Mouse (Mus musculus): ENCODE results near the gene 1700018B08Rik. TPM values are rescaled to one million over a fixed set of nuclear protein-coding genes. Genes with fewer than 3 reads are reported as not detected.
A peak's percentile ranks its signal among the peaks of the same experiment; 100 is the strongest.

1700018B08Rik gene
- total and polyA plus RNA-seq, 3 experiments: not detected

GRCm38 (mm10) chr8:121528790-121529189, 15.3 kb downstream of the 1700018B08Rik start:
- Histone ChIP-seq H3K27me3 (ENCODE audit: insufficient read depth, low read length) (no peaks in the 10 kb centered on the region), H3K4me1 (ENCODE audit: insufficient read depth, low read depth, low read length) (no peaks in the 10 kb centered on the region), H3K36me3 (replicated peaks) (no peaks in the 10 kb centered on the region), H3K9me3 (replicated peaks) (peaks cover 63% of the 10 kb centered on the region), H3K4me3 (ENCODE audit: low read depth, low read length) (no peak overlapping the region)
- TF ChIP-seq CTCF (IDR thresholded peaks at IDR 0.05; ENCODE audit: low read depth, low read length) (no peak), POLR2AphosphoS5 (IDR thresholded peaks at IDR 0.05; ENCODE audit: insufficient replicate concordance, low read depth, low read length) (no peak), TAL1 (conservative IDR thresholded peaks at IDR 0.05; ENCODE audit: low read depth, low read length) (no peak), GATA1 (IDR thresholded peaks at IDR 0.05; ENCODE audit: borderline replicate concordance, low read length) (no peak), GATA2 (IDR thresholded peaks at IDR 0.05; ENCODE audit: borderline replicate concordance, low read depth, low read length) (no peak)
- DNase-seq (ENCODE audit: low spot score) (no peak), ATAC-seq (ENCODE audit: extremely low read depth, insufficient number of reproducible peaks, low FRiP score, poor library complexity, severe bottlenecking) (no peak)

GRCm38 (mm10) chr8:121527751-121528150, 16.4 kb downstream of the 1700018B08Rik start:
- Histone ChIP-seq H3K36me3 (replicated peaks) (no peaks in the 10 kb centered on the region), H3K9me3 (replicated peaks) (peaks cover 61% of the 10 kb centered on the region), H3K27me3 (ENCODE audit: insufficient read depth, low read length) (no peaks in the 10 kb centered on the region), H3K4me1 (ENCODE audit: insufficient read depth, low read depth, low read length) (no peaks in the 10 kb centered on the region), H3K4me3 (ENCODE audit: low read depth, low read length) (no peak overlapping the region)
- TF ChIP-seq POLR2AphosphoS5 (IDR thresholded peaks at IDR 0.05; ENCODE audit: insufficient replicate concordance, low read depth, low read length) (no peak), GATA2 (IDR thresholded peaks at IDR 0.05; ENCODE audit: borderline replicate concordance, low read depth, low read length) (no peak)
- ATAC-seq (ENCODE audit: extremely low read depth, insufficient number of reproducible peaks, low FRiP score, poor library complexity, severe bottlenecking): no peak
- no peak for DNase-seq (ENCODE audit: low spot score)

DNA sequence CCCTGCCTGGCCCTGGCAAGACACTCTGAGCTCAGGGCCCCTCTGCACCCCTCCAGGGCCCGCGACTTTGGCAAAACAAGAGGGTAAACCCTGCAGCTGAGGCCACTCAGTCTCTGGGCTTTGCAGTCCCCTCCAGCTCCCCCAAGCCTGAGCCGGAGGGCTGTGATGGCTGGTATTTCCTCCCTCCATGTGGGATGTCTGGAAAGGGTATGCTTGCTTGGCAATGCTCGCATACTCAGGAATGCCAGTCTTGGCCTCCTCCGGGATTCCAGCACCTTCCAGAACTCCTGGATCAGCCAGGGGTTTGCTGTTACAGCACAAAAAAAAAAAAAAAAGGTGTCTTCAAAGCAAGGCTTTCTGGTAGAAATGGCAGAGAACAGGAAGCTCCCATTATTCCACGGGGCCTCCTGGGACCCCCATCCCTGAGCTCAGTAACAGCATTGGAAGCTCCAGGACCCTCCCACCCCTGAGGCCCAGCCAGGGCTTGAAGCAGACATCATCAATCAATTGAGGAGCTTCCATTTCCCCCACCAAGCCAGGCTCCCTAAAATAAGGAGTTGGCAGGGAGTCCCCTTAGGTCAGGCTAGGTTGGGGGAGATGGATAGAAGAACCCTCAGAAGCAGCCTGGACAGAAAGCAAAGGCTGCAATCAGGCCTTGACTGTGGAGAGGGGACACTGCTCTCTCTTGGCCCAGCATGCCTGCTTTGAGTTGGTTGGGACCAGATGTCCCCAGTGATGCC, 17.1 kb downstream of the 1700018B08Rik start:
- DNase-seq (ENCODE audit: low spot score) (no peak), ATAC-seq (ENCODE audit: extremely low read depth, insufficient number of reproducible peaks, low FRiP score, poor library complexity, severe bottlenecking) (no peak)
- H3K36me3 ChIP-seq (replicated peaks): no peaks in the 10 kb centered on the region
- no peak for TF ChIP-seq TAL1 (conservative IDR thresholded peaks at IDR 0.05; ENCODE audit: low read depth, low read length)
- no peak for TF ChIP-seq CTCF (IDR thresholded peaks at IDR 0.05; ENCODE audit: low read depth, low read length)
- no peak for TF ChIP-seq GATA1 (IDR thresholded peaks at IDR 0.05; ENCODE audit: borderline replicate concordance, low read length)
- no peak for TF ChIP-seq GATA2 (IDR thresholded peaks at IDR 0.05; ENCODE audit: borderline replicate concordance, low read depth, low read length)
- no peak for TF ChIP-seq POLR2AphosphoS5 (IDR thresholded peaks at IDR 0.05; ENCODE audit: insufficient replicate concordance, low read depth, low read length)
- H3K4me1 ChIP-seq (ENCODE audit: insufficient read depth, low read depth, low read length): no peaks in the 10 kb centered on the region
- H3K4me3 ChIP-seq (ENCODE audit: low read depth, low read length): no peak overlapping the region
- H3K27me3 ChIP-seq (ENCODE audit: insufficient read depth, low read length): no peaks in the 10 kb centered on the region
- H3K9me3 ChIP-seq (replicated peaks): peaks cover 62% of the 10 kb centered on the region

DNA sequence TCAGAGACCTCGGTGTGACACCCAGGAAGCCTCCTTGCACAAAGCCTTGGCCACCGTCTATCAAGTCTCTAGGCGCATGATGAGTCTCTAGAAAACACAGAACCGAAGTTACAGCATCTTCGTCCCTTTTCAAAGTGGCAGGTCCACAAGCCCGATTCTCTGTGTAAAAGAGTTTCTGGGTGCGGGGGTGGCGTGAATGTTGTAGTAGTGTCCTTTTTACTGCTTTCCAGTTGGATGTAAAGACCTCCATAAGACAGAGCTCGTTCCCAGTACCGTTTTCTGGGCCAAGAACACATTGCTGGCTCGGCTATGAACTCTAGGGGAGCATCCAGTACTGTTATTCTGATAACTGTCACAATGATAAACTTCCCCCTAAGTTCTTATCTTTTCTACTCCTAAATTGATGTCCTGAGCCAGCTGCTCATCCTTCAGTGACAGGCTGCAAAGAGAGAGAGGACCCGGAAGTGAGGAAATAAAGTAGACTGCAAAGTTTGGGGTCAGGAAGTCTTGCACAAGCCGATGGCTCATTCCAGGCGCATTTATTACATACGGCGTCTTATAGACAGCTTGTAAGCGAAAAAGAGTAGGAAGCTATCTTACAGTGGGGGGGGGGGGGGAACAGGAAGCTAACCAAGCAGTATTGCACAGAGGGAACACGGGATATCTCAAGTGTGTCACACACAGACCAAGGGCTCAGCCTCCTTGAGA, 18.9 kb downstream of the 1700018B08Rik start:
- Histone ChIP-seq H3K4me3 (ENCODE audit: low read depth, low read length) (no peak overlapping the region), H3K27me3 (ENCODE audit: insufficient read depth, low read length) (no peaks in the 10 kb centered on the region), H3K4me1 (ENCODE audit: insufficient read depth, low read depth, low read length) (no peaks in the 10 kb centered on the region), H3K9me3 (replicated peaks) (peaks cover 59% of the 10 kb centered on the region), H3K36me3 (replicated peaks) (no peaks in the 10 kb centered on the region)
- DNase-seq (ENCODE audit: low spot score): no peak
- no peak for ATAC-seq (ENCODE audit: extremely low read depth, insufficient number of reproducible peaks, low FRiP score, poor library complexity, severe bottlenecking)
- TF ChIP-seq CTCF (IDR thresholded peaks at IDR 0.05; ENCODE audit: low read depth, low read length) (no peak), GATA1 (IDR thresholded peaks at IDR 0.05; ENCODE audit: borderline replicate concordance, low read length) (no peak), GATA2 (IDR thresholded peaks at IDR 0.05; ENCODE audit: borderline replicate concordance, low read depth, low read length) (no peak), TAL1 (conservative IDR thresholded peaks at IDR 0.05; ENCODE audit: low read depth, low read length) (no peak), POLR2AphosphoS5 (IDR thresholded peaks at IDR 0.05; ENCODE audit: insufficient replicate concordance, low read depth, low read length) (no peak)

- ATAC-seq (ENCODE audit: extremely low read depth, insufficient number of reproducible peaks, low FRiP score, poor library complexity, severe bottlenecking): no peak
- no peak for DNase-seq (ENCODE audit: low spot score)
- no peaks in the 10 kb centered on the region; the same call in 1 of the 2 replicates for H3K27me3 ChIP-seq (ENCODE audit: insufficient read depth, low read length)
- no peak overlapping the region for H3K4me3 ChIP-seq (ENCODE audit: low read depth, low read length)
- no peaks in the 10 kb centered on the region for H3K4me1 ChIP-seq (ENCODE audit: insufficient read depth, low read depth, low read length)
- TF ChIP-seq GATA1 (IDR thresholded peaks at IDR 0.05; ENCODE audit: borderline replicate concordance, low read length) (no peak), POLR2AphosphoS5 (IDR thresholded peaks at IDR 0.05; ENCODE audit: insufficient replicate concordance, low read depth, low read length) (no peak), CTCF (IDR thresholded peaks at IDR 0.05; ENCODE audit: low read depth, low read length) (0 out of 2 replicates have a peak, but pooled peaks have one; percentile 6), GATA2 (IDR thresholded peaks at IDR 0.05; ENCODE audit: borderline replicate concordance, low read depth, low read length) (no peak), TAL1 (conservative IDR thresholded peaks at IDR 0.05; ENCODE audit: low read depth, low read length) (no peak)
- no peaks in the 10 kb centered on the region for H3K36me3 ChIP-seq (replicated peaks)
- H3K9me3 ChIP-seq (replicated peaks): peaks cover 72% of the 10 kb centered on the region
Observed at GRCm38 (mm10) chr8:121513429-121513828, 30.7 kb downstream of the 1700018B08Rik start.

DNA sequence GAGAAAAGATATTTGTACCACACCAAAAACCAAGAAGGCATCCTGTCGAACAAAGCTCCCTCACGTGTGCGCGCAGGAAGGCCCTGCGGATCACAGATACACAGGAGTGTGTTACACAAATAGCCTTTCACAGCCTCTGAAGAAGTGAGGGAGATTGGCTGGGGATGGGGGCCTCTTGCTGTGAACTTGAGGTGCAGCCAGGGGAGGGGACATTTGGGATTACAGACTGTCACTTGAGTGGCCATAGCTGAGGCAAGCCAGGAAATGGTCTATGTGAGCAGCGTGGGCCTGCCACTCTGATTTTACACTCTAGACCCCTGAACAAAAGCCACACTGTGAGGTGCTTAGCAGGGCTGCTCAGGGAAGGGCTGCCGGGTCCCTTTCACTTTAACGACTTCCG, 32.4 kb downstream of the 1700018B08Rik start:
- no peaks in the 10 kb centered on the region for H3K36me3 ChIP-seq (replicated peaks)
- DNase-seq (ENCODE audit: low spot score): no peak
- TF ChIP-seq POLR2AphosphoS5 (IDR thresholded peaks at IDR 0.05; ENCODE audit: insufficient replicate concordance, low read depth, low read length) (no peak), GATA2 (IDR thresholded peaks at IDR 0.05; ENCODE audit: borderline replicate concordance, low read depth, low read length) (no peak), GATA1 (IDR thresholded peaks at IDR 0.05; ENCODE audit: borderline replicate concordance, low read length) (no peak), TAL1 (conservative IDR thresholded peaks at IDR 0.05; ENCODE audit: low read depth, low read length) (no peak), CTCF (IDR thresholded peaks at IDR 0.05; ENCODE audit: low read depth, low read length) (no peak)
- no peak overlapping the region for H3K4me3 ChIP-seq (ENCODE audit: low read depth, low read length)
- H3K9me3 ChIP-seq (replicated peaks): peaks cover 77% of the 10 kb centered on the region
- no peaks in the 10 kb centered on the region for H3K4me1 ChIP-seq (ENCODE audit: insufficient read depth, low read depth, low read length)
- no peaks in the 10 kb centered on the region; the same call in 1 of the 2 replicates for H3K27me3 ChIP-seq (ENCODE audit: insufficient read depth, low read length)
- no peak for ATAC-seq (ENCODE audit: extremely low read depth, insufficient number of reproducible peaks, low FRiP score, poor library complexity, severe bottlenecking)
